Mouse (Mus musculus) CH12.LX (cell line): ENCODE results near the gene Gm20219. TPM values are rescaled to one million over a fixed set of nuclear protein-coding genes. Genes with fewer than 3 reads are reported as not detected.

Experiments used
- DNase-seq: peaks from one replicate; pipeline ENCODE4 v3.0.0-alpha.2; 2013; ENCODE audit errors: extremely low read depth
- H3K27ac ChIP-seq: 2 replicates; pipeline ENCODE4 v1.5.1; 2012; ENCODE audit warnings: low read depth, mild to moderate bottlenecking, control low read depth, moderate library complexity; ENCODE audit not compliant: insufficient read depth
- H3K27me3 ChIP-seq: replicated peaks from 2 replicates; pipeline ENCODE3; 2012; ENCODE audit warnings: inconsistent platforms
- H3K36me3 ChIP-seq, 2 experiments: replicated peaks in 1 of 2; 2 replicates each; pipeline versions ENCODE3 to v1.6.1; 2012; ENCODE audit warnings: inconsistent platforms in 1 of 2, low read length in 1 of 2, mild to moderate bottlenecking in 1 of 2, mixed read lengths in 1 of 2, moderate library complexity in 1 of 2; ENCODE audit not compliant: control insufficient read depth in 1 of 2, insufficient read depth in 1 of 2
- H3K4me1 ChIP-seq, 2 experiments: 2 replicates each; pipeline ENCODE4 v1.6.1; 2012; ENCODE audit warnings: inconsistent platforms in 1 of 2, moderate library complexity in 1 of 2; ENCODE audit not compliant: insufficient read depth in 2 of 2, control insufficient read depth in 1 of 2
- H3K4me2 ChIP-seq: 2 replicates; pipeline ENCODE4 v1.6.1; 2012; ENCODE audit warnings: low read depth, mild to moderate bottlenecking, control low read depth; ENCODE audit not compliant: poor library complexity, insufficient read depth, severe bottlenecking
- H3K4me3 ChIP-seq, 3 experiments: fragments of 150-350 bp in 1 of 3; sonication (generic) in 1 of 3; replicated peaks in 1 of 3; 2 replicates each; pipeline versions ENCODE3 to v1.5.1; 2011 to 2012; ENCODE audit warnings: low read depth in 2 of 3, low read length in 2 of 3, mild to moderate bottlenecking in 2 of 3, moderate library complexity in 2 of 3, control low read depth in 1 of 3, improper control_type of control experiment in 1 of 3, inconsistent platforms in 1 of 3, mixed read lengths in 1 of 3; ENCODE audit not compliant: poor library complexity in 1 of 3
- H3K79me2 ChIP-seq: replicated peaks from 2 replicates; pipeline ENCODE4 v1.6.1; 2012; ENCODE audit warnings: mild to moderate bottlenecking, moderate library complexity; ENCODE audit not compliant: control insufficient read depth, poor library complexity, insufficient read depth, severe bottlenecking; ENCODE audit errors: extremely low read depth
- H3K9ac ChIP-seq: 2 replicates; pipeline ENCODE4 v1.6.1; 2012; ENCODE audit warnings: low read depth, mild to moderate bottlenecking, control low read depth, moderate library complexity; ENCODE audit not compliant: insufficient read depth
- H3K9me3 ChIP-seq: replicated peaks from 2 replicates; pipeline ENCODE3; 2012; ENCODE audit warnings: low read length, inconsistent platforms, mixed read lengths
- E2F4 ChIP-seq: IDR thresholded peaks from 2 replicates; pipeline ENCODE4 v1.6.1; 2011; ENCODE audit warnings: low read depth, low read length, improper control_type of control experiment; ENCODE audit not compliant: insufficient replicate concordance
- ETS1 ChIP-seq: conservative IDR thresholded peaks from 2 replicates; pipeline ENCODE4 v1.6.1; 2012; ENCODE audit warnings: low read depth, mild to moderate bottlenecking, inconsistent platforms, low read length, improper control_type of control experiment, moderate library complexity
- GABPA ChIP-seq: IDR thresholded peaks from 2 replicates; pipeline ENCODE4 v1.6.1; 2012; ENCODE audit warnings: low read depth, low read length, improper control_type of control experiment, inconsistent platforms; ENCODE audit not compliant: insufficient replicate concordance
- IRF4 ChIP-seq: IDR thresholded peaks from 2 replicates; pipeline ENCODE4 v1.6.1; 2014; ENCODE audit warnings: low read depth, mild to moderate bottlenecking, inconsistent platforms, low read length, improper control_type of control experiment
- JUN ChIP-seq: IDR thresholded peaks from 2 replicates; pipeline ENCODE4 v1.6.1; 2011; ENCODE audit warnings: low read depth, mild to moderate bottlenecking, low read length, improper control_type of control experiment, moderate library complexity; ENCODE audit not compliant: insufficient read depth
- MAX ChIP-seq: IDR thresholded peaks from 2 replicates; pipeline ENCODE4 v1.6.1; 2011; ENCODE audit warnings: low read length, improper control_type of control experiment
- MEF2A ChIP-seq: IDR thresholded peaks from 2 replicates; pipeline ENCODE4 v1.6.1; 2014; ENCODE audit warnings: low read depth, mild to moderate bottlenecking, inconsistent platforms, low read length, improper control_type of control experiment, borderline replicate concordance
- NRF1 ChIP-seq: IDR thresholded peaks from 2 replicates; pipeline ENCODE4 v1.6.1; 2014; ENCODE audit warnings: low read depth, mild to moderate bottlenecking, inconsistent platforms, low read length, improper control_type of control experiment, moderate library complexity
- POLR2A ChIP-seq: IDR thresholded peaks from 2 replicates; pipeline ENCODE4 v1.6.1; 2011; ENCODE audit warnings: low read depth, mild to moderate bottlenecking, improper control_type of control experiment, low read length
- RAD21 ChIP-seq: IDR thresholded peaks from 2 replicates; pipeline ENCODE4 v1.6.1; 2011; ENCODE audit warnings: low read depth, mild to moderate bottlenecking, low read length, improper control_type of control experiment, moderate library complexity
- RCOR1 ChIP-seq: conservative IDR thresholded peaks from 2 replicates; pipeline ENCODE4 v1.6.1; 2012; ENCODE audit warnings: low read depth, mild to moderate bottlenecking, inconsistent platforms, low read length, improper control_type of control experiment
- SMC3 ChIP-seq: IDR thresholded peaks from 2 replicates; pipeline ENCODE4 v1.6.1; 2011; ENCODE audit warnings: low read depth, low read length, improper control_type of control experiment
- TBP ChIP-seq: conservative IDR thresholded peaks from 2 replicates; pipeline ENCODE4 v1.6.1; 2011; ENCODE audit warnings: low read depth, low read length, improper control_type of control experiment
- TCF12 ChIP-seq: IDR thresholded peaks from 2 replicates; pipeline ENCODE4 v1.6.1; 2014; ENCODE audit warnings: low read depth, mild to moderate bottlenecking, inconsistent platforms, low read length, improper control_type of control experiment
- USF1 ChIP-seq: IDR thresholded peaks from 2 replicates; pipeline ENCODE4 v1.6.1; 2014; ENCODE audit warnings: low read depth, mild to moderate bottlenecking, inconsistent platforms, low read length, improper control_type of control experiment
- USF2 ChIP-seq: conservative IDR thresholded peaks from 2 replicates; pipeline ENCODE4 v1.6.1; 2011; ENCODE audit warnings: low read depth, low read length, improper control_type of control experiment
- ZC3H11A ChIP-seq: IDR thresholded peaks from 2 replicates; pipeline ENCODE4 v1.6.1; 2012; ENCODE audit warnings: low read depth, mild to moderate bottlenecking, inconsistent platforms, low read length, improper control_type of control experiment
- ZKSCAN1 ChIP-seq: IDR thresholded peaks from 2 replicates; pipeline ENCODE4 v1.6.1; 2012; ENCODE audit warnings: low read depth, inconsistent platforms, low read length, improper control_type of control experiment, borderline replicate concordance
- ZMIZ1 ChIP-seq: IDR thresholded peaks from 2 replicates; pipeline ENCODE4 v1.6.1; 2012; ENCODE audit warnings: low read depth, mild to moderate bottlenecking, inconsistent platforms, low read length, improper control_type of control experiment
- ZNF384 ChIP-seq: IDR thresholded peaks from 2 replicates; pipeline ENCODE4 v1.6.1; 2012; ENCODE audit warnings: low read depth, low read length, improper control_type of control experiment, inconsistent platforms
- dilution Hi-C: fragments of 300-500 bp; cut with MboI; formaldehyde crosslinking; loops from 2 replicates; pipeline ENCODE4 v1.14.3; 2020; ENCODE audit warnings: low sequenced_read_pairs; ENCODE audit not compliant: extremely low pct_unique_long_range_greater_than_20kb, extremely low pct_ligation_motif_present
- in situ Hi-C: fragments of 300-500 bp; cut with MboI; formaldehyde crosslinking; loops from 3 replicates; pipeline ENCODE4 v1.14.3; 2019; ENCODE audit warnings: low sequenced_read_pairs, low pct_ligation_motif_present, low pct_unique_long_range_greater_than_20kb, mixed read lengths
- polyA plus RNA-seq: library from polyadenylated mRNA; unstranded; fragments of >175 nt; gene quantifications from 2 replicates; pipeline ENCODE4 v1.2.1, GENCODE M21; 2012; ENCODE audit warnings: low read depth; ENCODE audit not compliant: insufficient read length
- total RNA-seq, 2 experiments: library from RNA; depleted of rRNA; stranded (reverse); fragments of 300-350 nt in 1 of 2; fragments of >200 nt in 1 of 2; gene quantifications; 2 replicates each; pipeline ENCODE4 v1.2.3; 2012 to 2014

Gene Gm20219
- total and polyA plus RNA-seq, 3 experiments = 0.42 to 1.6 TPM; not detected in 1

DNA sequence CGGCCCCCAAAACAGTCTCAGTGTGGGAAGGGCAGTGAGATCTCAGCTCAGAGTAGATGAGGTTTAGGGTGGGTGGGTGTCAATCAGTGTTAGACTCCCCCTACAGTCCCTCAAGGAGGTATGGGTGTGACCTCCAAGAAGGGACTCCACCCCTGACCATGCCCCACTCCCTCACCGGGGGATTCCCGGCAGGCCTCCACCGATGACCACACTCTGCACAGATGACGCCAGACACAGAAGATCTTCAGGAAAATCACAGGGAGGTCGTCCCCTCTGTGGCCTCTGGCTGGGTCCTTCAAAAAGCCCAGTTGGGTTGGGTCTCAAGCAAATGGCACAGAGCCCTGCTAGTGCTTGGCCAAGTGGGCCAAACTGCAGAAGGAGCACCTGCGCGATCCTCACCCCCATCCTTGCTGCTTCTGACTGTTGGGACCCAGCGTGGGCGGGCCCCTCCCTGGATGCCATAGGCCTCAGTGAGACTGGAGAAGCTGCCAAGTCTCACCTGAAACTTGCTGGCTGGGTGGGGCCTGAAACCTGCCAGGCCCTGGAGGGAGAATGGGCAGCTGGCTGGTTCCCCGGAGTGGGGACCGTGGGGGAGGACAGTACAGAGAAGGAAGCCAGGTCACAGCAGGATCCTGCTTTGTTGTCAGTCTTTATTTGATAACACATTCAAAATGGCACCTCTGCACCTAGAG, 3.3 kb downstream of the Gm20219 start:
- Histone ChIP-seq H3K4me2 (0 out of 2 replicates have a peak overlapping the region, but pooled peaks have one; percentile 12), H3K9ac (no peak overlapping the region), H3K27me3 (no peaks in the 10 kb centered on the region), H3K79me2 (no peaks in the 10 kb centered on the region), H3K9me3 (no peaks in the 10 kb centered on the region)
- DNase-seq = peak; percentile 49
- in situ Hi-C loops = loop anchor here (5.0 kb wide), 1 partner anchor 194 kb away; no protein-coding TSS in a partner anchor
- no peak for TF ChIP-seq GABPA
- peak; percentile 18; the same call in 1 of the 2 replicates for TF ChIP-seq POLR2A
- TF ChIP-seq IRF4 = peak; percentile 19; the same call in 1 of the 2 replicates
- TF ChIP-seq ETS1 = peak; percentile 62
- TF ChIP-seq, all 38 proteins: peak for 3
- dilution Hi-C loops = no loop called here
- peak overlapping the region; percentile 17 for H3K27ac ChIP-seq
- H3K4me1 ChIP-seq = peaks cover 26 to 33% of the 10 kb centered on the region in 2 experiments
- H3K4me3 ChIP-seq = no peak overlapping the region
- H3K36me3 ChIP-seq = peaks cover 0 to 12% of the 10 kb centered on the region in 2 experiments

DNA sequence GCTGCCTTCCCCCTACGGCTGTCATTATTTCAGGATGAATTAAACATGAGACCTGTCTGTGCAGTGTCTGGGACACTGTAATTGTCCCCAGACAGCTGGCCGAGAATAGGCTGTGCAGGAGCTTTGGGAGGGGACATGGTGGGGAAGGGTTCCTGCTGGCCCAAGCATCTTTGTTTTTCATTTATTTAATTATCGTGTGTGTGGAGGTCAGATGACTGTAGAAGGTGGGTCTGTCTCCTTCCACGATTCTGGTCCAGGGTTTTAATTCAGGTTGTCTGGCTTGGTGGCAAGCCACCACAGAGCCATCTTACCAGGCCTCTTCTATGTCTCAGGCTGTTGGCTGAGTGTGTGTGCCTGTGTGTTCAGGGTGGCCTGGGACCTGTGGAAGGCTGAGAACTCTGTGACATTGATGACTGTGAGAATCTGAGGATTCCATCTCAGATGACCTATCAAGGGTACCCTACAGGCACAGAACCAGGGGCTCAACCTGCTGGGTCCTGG, 5.5 kb downstream of the Gm20219 start:
- dilution Hi-C loops (no loop called here), in situ Hi-C loops (no loop called here)
- H3K9ac ChIP-seq = no peak overlapping the region
- no peak overlapping the region for H3K27ac ChIP-seq
- H3K9me3 ChIP-seq = no peaks in the 10 kb centered on the region
- peaks cover 0 to 4% of the 10 kb centered on the region in 2 experiments for H3K36me3 ChIP-seq
- no peak overlapping the region for H3K4me3 ChIP-seq
- H3K79me2 ChIP-seq = no peaks in the 10 kb centered on the region
- TF ChIP-seq SMC3 (no peak), TCF12 (no peak), NRF1 (no peak), MAX (no peak), USF2 (no peak)
- no peak overlapping the region for H3K4me2 ChIP-seq
- DNase-seq = no peak
- peaks cover 26 to 33% of the 10 kb centered on the region in 2 experiments for H3K4me1 ChIP-seq
- H3K27me3 ChIP-seq = no peaks in the 10 kb centered on the region

DNA sequence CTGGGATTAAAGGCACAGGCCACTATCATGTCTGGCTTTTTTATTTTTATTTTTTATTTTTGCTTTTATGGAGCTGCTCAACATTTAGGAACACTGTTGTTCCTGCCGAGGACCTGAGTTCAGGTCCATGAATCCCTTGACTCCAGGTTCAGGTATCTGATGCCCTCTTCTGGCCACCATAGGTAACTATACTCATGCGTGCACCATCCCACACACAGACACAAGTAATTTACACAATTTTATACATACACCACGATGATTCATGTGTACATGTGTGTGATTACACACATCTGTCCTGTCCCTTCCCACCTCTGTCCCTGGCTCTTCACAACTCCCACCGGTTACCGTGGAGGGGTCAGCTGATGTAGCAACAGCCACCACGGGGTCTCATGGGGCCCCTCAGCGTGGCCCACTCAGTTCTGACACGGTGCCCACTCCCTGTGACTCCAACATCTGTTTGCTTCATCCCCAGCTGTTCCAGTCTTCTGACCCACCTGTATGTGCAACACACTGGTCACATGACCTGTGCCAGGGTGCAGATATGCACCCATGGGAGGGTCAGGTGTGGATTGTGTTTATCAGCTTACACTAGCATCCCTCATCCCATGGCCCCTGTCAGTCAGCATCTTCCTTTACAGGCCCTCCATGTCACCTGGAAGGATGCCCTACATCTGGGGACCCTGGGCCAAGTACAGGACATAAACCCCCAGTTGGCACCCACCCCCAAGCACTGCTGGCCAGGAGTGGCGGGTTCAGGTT, 6.2 kb downstream of the Gm20219 start:
- H3K9me3 ChIP-seq = no peaks in the 10 kb centered on the region
- in situ Hi-C loops = no loop called here
- no peak overlapping the region for H3K4me2 ChIP-seq
- peaks cover 1% of the 10 kb centered on the region for H3K27me3 ChIP-seq
- H3K27ac ChIP-seq = no peak overlapping the region
- DNase-seq = no peak
- no peak overlapping the region for H3K4me3 ChIP-seq
- peaks cover 26 to 33% of the 10 kb centered on the region in 2 experiments for H3K4me1 ChIP-seq
- no peaks in the 10 kb centered on the region for H3K36me3 ChIP-seq
- no peaks in the 10 kb centered on the region for H3K79me2 ChIP-seq
- H3K9ac ChIP-seq = no peak overlapping the region
- dilution Hi-C loops = no loop called here
- TF ChIP-seq IRF4 = no peak
- no peak for TF ChIP-seq ZC3H11A
- TF ChIP-seq SMC3 = peak; percentile 53
- TF ChIP-seq ZNF384 = no peak
- TF ChIP-seq TBP = no peak
- no peak for TF ChIP-seq ZMIZ1
- no peak for TF ChIP-seq ZKSCAN1
- no peak for TF ChIP-seq JUN
- no peak for TF ChIP-seq MEF2A
- no peak for TF ChIP-seq ETS1
- no peak for TF ChIP-seq MAX
- TF ChIP-seq USF2 = no peak
- TF ChIP-seq RCOR1 = no peak
- no peak for TF ChIP-seq GABPA
- TF ChIP-seq E2F4 = no peak
- no peak for TF ChIP-seq NRF1
- peak; percentile 55 for TF ChIP-seq RAD21
- no peak for TF ChIP-seq USF1
